Mouse (Mus musculus): ENCODE measurements around the gene Lmx1b.

- no peak for TF ChIP-seq CTCF (IDR thresholded peaks at IDR 0.05)
- TF ChIP-seq EP300 (IDR thresholded peaks at IDR 0.05) = no peak
Measured at GRCm38 (mm10) chr2:33525274-33526055, 114.8 kb downstream of the Lmx1b start.
